Mouse (Mus musculus): Measurements from ENCODE around the gene E2f3.
A peak's percentile ranks its signal among the peaks of the same experiment; 100 is the strongest.

E2f3 gene

DNA sequence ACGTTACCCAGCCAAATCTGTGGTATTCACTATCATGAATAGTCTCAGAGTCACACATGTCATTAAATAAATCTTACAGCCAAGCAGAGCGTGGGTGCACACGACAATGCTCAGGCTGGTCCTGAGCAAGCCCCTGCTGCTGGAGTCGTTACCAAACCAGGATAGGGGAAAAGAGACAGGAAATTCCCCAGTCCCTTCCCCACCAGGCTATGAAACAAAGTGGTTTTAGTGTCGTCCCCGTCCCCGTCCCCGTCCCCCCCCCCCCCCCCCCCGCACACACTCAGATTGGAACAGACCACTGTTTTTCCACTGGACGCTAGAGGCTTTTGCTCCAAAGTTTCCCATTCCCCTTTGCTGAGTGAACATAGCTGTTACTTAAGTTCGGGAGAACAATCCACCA, 30.6 kb downstream of the E2f3 start:
- Histone ChIP-seq H3K36me3 (ENCODE audit: insufficient read depth, low read length) (peaks cover 55% of the 10 kb centered on the region), H3K4me1 (replicated peaks; ENCODE audit: low read depth, low read length) (peaks cover 94% of the 10 kb centered on the region), H3K4me3 (replicated peaks; ENCODE audit: low read length) (no peak overlapping the region), H3K27me3 (ENCODE audit: insufficient read depth, low read length) (no peaks in the 10 kb centered on the region), H3K9me3 (ENCODE audit: low read length) (no peaks in the 10 kb centered on the region)
- no peak for TF ChIP-seq POU5F1 (IDR thresholded peaks at IDR 0.05; ENCODE audit: borderline replicate concordance, low read length)
- no peak for TF ChIP-seq NANOG (IDR thresholded peaks at IDR 0.05; ENCODE audit: borderline replicate concordance, low read length)
- no peak for TF ChIP-seq CTCF (conservative IDR thresholded peaks at IDR 0.05; ENCODE audit: low read length)

GRCm38 (mm10) chr13:29954741-29955140, 31.1 kb downstream of the E2f3 start:
- no peak overlapping the region for H3K4me3 ChIP-seq (replicated peaks; ENCODE audit: low read length)
- no peaks in the 10 kb centered on the region for H3K27me3 ChIP-seq (ENCODE audit: insufficient read depth, low read length)
- no peak for TF ChIP-seq CTCF (conservative IDR thresholded peaks at IDR 0.05; ENCODE audit: low read length)
- TF ChIP-seq NANOG (IDR thresholded peaks at IDR 0.05; ENCODE audit: borderline replicate concordance, low read length), result no peak
- TF ChIP-seq POU5F1 (IDR thresholded peaks at IDR 0.05; ENCODE audit: borderline replicate concordance, low read length), result no peak
- peaks cover 94% of the 10 kb centered on the region for H3K4me1 ChIP-seq (replicated peaks; ENCODE audit: low read depth, low read length)
- H3K36me3 ChIP-seq (ENCODE audit: insufficient read depth, low read length), result peaks cover 55% of the 10 kb centered on the region
- no peaks in the 10 kb centered on the region for H3K9me3 ChIP-seq (ENCODE audit: low read length)

DNA sequence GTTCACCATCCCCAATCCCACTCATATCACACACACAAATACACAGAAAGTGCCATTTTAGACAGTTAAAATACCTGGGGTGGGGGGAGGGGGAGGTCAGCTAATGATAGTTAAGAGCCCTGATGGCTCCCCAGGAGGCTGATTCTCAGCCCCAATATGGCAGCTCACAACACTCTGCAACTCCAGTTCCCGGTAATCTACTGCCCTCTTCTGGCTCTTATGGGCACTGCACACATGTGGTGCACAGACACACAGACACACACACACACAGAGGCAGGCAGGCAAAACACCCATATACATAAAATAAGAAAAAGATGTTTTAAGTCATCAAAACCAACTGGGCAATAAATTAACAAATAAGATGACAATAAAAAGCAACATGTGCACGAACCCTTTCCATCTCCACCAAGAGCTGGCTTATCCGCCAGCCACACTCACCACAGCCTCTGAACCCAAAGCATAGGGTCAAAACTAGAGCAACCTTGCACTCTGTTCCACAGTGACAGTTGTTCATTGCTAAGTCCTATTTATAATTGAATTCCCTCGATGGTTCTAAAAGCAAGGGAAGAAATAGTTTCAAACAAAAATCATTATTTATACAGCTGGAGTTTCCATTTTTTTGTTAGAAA, 32.3 kb downstream of the E2f3 start:
- Histone ChIP-seq H3K9me3 (ENCODE audit: low read length) (no peaks in the 10 kb centered on the region), H3K4me3 (replicated peaks; ENCODE audit: low read length) (no peak overlapping the region)
- peak; percentile 70 for TF ChIP-seq CTCF (conservative IDR thresholded peaks at IDR 0.05; ENCODE audit: low read length)
- TF ChIP-seq NANOG (IDR thresholded peaks at IDR 0.05; ENCODE audit: borderline replicate concordance, low read length), result peak; percentile 35; the same call in 1 of the 2 replicates
- TF ChIP-seq POU5F1 (IDR thresholded peaks at IDR 0.05; ENCODE audit: borderline replicate concordance, low read length), result no peak

DNA sequence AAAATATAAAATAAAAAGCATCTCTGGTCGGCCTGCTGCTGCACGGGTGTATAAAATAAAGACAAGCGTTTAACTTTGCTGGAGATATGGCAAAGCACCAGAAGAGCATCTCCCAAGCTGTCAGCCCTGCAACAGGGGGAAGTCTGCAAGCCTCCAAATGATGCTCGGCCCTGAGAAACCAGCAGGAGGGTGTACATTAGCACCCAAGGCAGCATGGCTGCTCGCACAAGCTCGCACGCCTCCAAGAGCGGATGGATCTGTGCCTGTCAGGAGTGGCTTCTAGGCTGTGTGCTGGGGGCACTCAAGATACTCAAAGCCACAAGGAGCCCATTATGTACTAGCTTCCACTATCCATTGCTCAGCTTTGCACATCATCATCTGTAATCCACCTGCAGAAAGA, 39.8 kb downstream of the E2f3 start:
- peaks cover 92% of the 10 kb centered on the region for H3K36me3 ChIP-seq (ENCODE audit: insufficient read depth, low read length)
- H3K9me3 ChIP-seq (ENCODE audit: low read length), result peaks cover 28% of the 10 kb centered on the region
- no peaks in the 10 kb centered on the region for H3K27me3 ChIP-seq (ENCODE audit: insufficient read depth, low read length)
- TF ChIP-seq CTCF (conservative IDR thresholded peaks at IDR 0.05; ENCODE audit: low read length) (no peak), NANOG (IDR thresholded peaks at IDR 0.05; ENCODE audit: borderline replicate concordance, low read length) (no peak)
- H3K4me3 ChIP-seq (replicated peaks; ENCODE audit: low read length), result no peak overlapping the region
- peaks cover 51% of the 10 kb centered on the region for H3K4me1 ChIP-seq (replicated peaks; ENCODE audit: low read depth, low read length)

More for the DNA sequence above, 32.3 kb downstream of the E2f3 start:
- Histone ChIP-seq H3K36me3 (ENCODE audit: insufficient read depth, low read length) (peaks cover 56% of the 10 kb centered on the region), H3K27me3 (ENCODE audit: insufficient read depth, low read length) (no peaks in the 10 kb centered on the region), H3K4me1 (replicated peaks; ENCODE audit: low read depth, low read length) (peaks cover 94% of the 10 kb centered on the region)

GRCm38 (mm10) chr13:29944915-29945570, 40.8 kb downstream of the E2f3 start:
- TF ChIP-seq CTCF (conservative IDR thresholded peaks at IDR 0.05; ENCODE audit: low read length), result no peak
- TF ChIP-seq NANOG (IDR thresholded peaks at IDR 0.05; ENCODE audit: borderline replicate concordance, low read length), result no peak
- Histone ChIP-seq H3K4me1 (replicated peaks; ENCODE audit: low read depth, low read length) (peaks cover 49% of the 10 kb centered on the region), H3K36me3 (ENCODE audit: insufficient read depth, low read length) (peaks cover 92% of the 10 kb centered on the region), H3K4me3 (replicated peaks; ENCODE audit: low read length) (no peak overlapping the region), H3K27me3 (ENCODE audit: insufficient read depth, low read length) (no peaks in the 10 kb centered on the region), H3K9me3 (ENCODE audit: low read length) (peaks cover 36% of the 10 kb centered on the region)

GRCm38 (mm10) chr13:29944493-29944892, 41.4 kb downstream of the E2f3 start:
- H3K9me3 ChIP-seq (ENCODE audit: low read length), result peaks cover 36% of the 10 kb centered on the region
- peaks cover 92% of the 10 kb centered on the region for H3K36me3 ChIP-seq (ENCODE audit: insufficient read depth, low read length)
- H3K4me1 ChIP-seq (replicated peaks; ENCODE audit: low read depth, low read length), result peaks cover 49% of the 10 kb centered on the region
- no peaks in the 10 kb centered on the region for H3K27me3 ChIP-seq (ENCODE audit: insufficient read depth, low read length)
- TF ChIP-seq POU5F1 (IDR thresholded peaks at IDR 0.05; ENCODE audit: borderline replicate concordance, low read length), result no peak
- TF ChIP-seq CTCF (conservative IDR thresholded peaks at IDR 0.05; ENCODE audit: low read length), result no peak
- TF ChIP-seq NANOG (IDR thresholded peaks at IDR 0.05; ENCODE audit: borderline replicate concordance, low read length), result no peak
- H3K4me3 ChIP-seq (replicated peaks; ENCODE audit: low read length), result no peak overlapping the region

GRCm38 (mm10) chr13:29943541-29944039, 42.3 kb downstream of the E2f3 start:
- peaks cover 93% of the 10 kb centered on the region for H3K36me3 ChIP-seq (ENCODE audit: insufficient read depth, low read length)
- no peak overlapping the region for H3K4me3 ChIP-seq (replicated peaks; ENCODE audit: low read length)
- peaks cover 49% of the 10 kb centered on the region for H3K4me1 ChIP-seq (replicated peaks; ENCODE audit: low read depth, low read length)
- no peaks in the 10 kb centered on the region for H3K27me3 ChIP-seq (ENCODE audit: insufficient read depth, low read length)
- peaks cover 36% of the 10 kb centered on the region for H3K9me3 ChIP-seq (ENCODE audit: low read length)
- TF ChIP-seq POU5F1 (IDR thresholded peaks at IDR 0.05; ENCODE audit: borderline replicate concordance, low read length), result no peak
- no peak for TF ChIP-seq NANOG (IDR thresholded peaks at IDR 0.05; ENCODE audit: borderline replicate concordance, low read length)
- TF ChIP-seq CTCF (conservative IDR thresholded peaks at IDR 0.05; ENCODE audit: low read length), result no peak

DNA sequence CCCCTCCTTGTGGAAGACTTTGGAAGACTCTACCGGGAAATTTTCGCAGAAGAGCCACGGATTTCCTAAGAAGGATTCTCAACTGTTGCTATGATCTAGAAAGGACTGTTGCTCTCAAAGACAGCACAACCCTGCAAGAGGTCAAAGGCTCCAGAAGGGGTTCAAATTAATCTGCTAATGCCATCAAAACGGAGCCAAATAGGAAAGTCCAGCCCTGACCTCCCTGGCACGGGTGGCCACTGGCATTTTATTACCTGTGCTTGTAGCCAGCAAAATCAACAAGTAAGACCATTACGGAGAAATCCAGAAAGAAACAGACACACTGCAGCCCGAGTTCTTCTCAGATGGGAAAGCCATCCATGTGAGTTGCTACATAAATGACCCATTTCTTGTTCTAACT, 45.8 kb downstream of the E2f3 start:
- Histone ChIP-seq H3K9me3 (ENCODE audit: low read length) (peaks cover 42% of the 10 kb centered on the region), H3K36me3 (ENCODE audit: insufficient read depth, low read length) (peaks cover 91% of the 10 kb centered on the region)

More for the DNA sequence above, 45.8 kb downstream of the E2f3 start:
- no peak for TF ChIP-seq NANOG (IDR thresholded peaks at IDR 0.05; ENCODE audit: borderline replicate concordance, low read length)
- no peak for TF ChIP-seq CTCF (conservative IDR thresholded peaks at IDR 0.05; ENCODE audit: low read length)
- no peak for TF ChIP-seq POU5F1 (IDR thresholded peaks at IDR 0.05; ENCODE audit: borderline replicate concordance, low read length)
- H3K4me1 ChIP-seq (replicated peaks; ENCODE audit: low read depth, low read length), result peaks cover 36% of the 10 kb centered on the region; the same call in 1 of the 2 replicates
- H3K27me3 ChIP-seq (ENCODE audit: insufficient read depth, low read length), result no peaks in the 10 kb centered on the region
- no peak overlapping the region for H3K4me3 ChIP-seq (replicated peaks; ENCODE audit: low read length)
